Mouse (Mus musculus): ENCODE measurements around the gene Scp2. TPM values are rescaled to one million over a fixed set of nuclear protein-coding genes. Genes with fewer than 3 reads are reported as not detected.

Scp2 gene
- total RNA-seq, 1 experiment from 2014 or later, result 213 TPM

- no peak for ATAC-seq (replicated peaks in 1 of 2; ENCODE audit: insufficient read depth in 1 of 2, low FRiP score in 2 of 2, low TSS enrichment in 1 of 2, low read depth in 1 of 2, poor library complexity in 2 of 2, severe bottlenecking in 2 of 2)
Observed at GRCm38 (mm10) chr4:108015067-108015765, 129.6 kb downstream of the Scp2 start.

GRCm38 (mm10) chr4:108014466-108014865, 130.3 kb downstream of the Scp2 start:
- no peak for ATAC-seq (replicated peaks in 1 of 2; ENCODE audit: insufficient read depth in 1 of 2, low FRiP score in 2 of 2, low TSS enrichment in 1 of 2, low read depth in 1 of 2, poor library complexity in 2 of 2, severe bottlenecking in 2 of 2)

GRCm38 (mm10) chr4:108008541-108008940, 136.3 kb downstream of the Scp2 start:
- ATAC-seq (replicated peaks in 1 of 2; ENCODE audit: insufficient read depth in 1 of 2, low FRiP score in 2 of 2, low TSS enrichment in 1 of 2, low read depth in 1 of 2, poor library complexity in 2 of 2, severe bottlenecking in 2 of 2), result no peak

GRCm38 (mm10) chr4:108007532-108008103, 137.2 kb downstream of the Scp2 start:
- no peak for ATAC-seq (replicated peaks in 1 of 2; ENCODE audit: insufficient read depth in 1 of 2, low FRiP score in 2 of 2, low TSS enrichment in 1 of 2, low read depth in 1 of 2, poor library complexity in 2 of 2, severe bottlenecking in 2 of 2)

- no peak for ATAC-seq (replicated peaks in 1 of 2; ENCODE audit: insufficient read depth in 1 of 2, low FRiP score in 2 of 2, low TSS enrichment in 1 of 2, low read depth in 1 of 2, poor library complexity in 2 of 2, severe bottlenecking in 2 of 2)
Observed at GRCm38 (mm10) chr4:108005328-108005727, 139.5 kb downstream of the Scp2 start.

GRCm38 (mm10) chr4:107999380-107999779, 145.4 kb downstream of the Scp2 start:
- no peak for ATAC-seq (replicated peaks in 1 of 2; ENCODE audit: insufficient read depth in 1 of 2, low FRiP score in 2 of 2, low TSS enrichment in 1 of 2, low read depth in 1 of 2, poor library complexity in 2 of 2, severe bottlenecking in 2 of 2)

- no peak for ATAC-seq (replicated peaks in 1 of 2; ENCODE audit: insufficient read depth in 1 of 2, low FRiP score in 2 of 2, low TSS enrichment in 1 of 2, low read depth in 1 of 2, poor library complexity in 2 of 2, severe bottlenecking in 2 of 2)
Observed at GRCm38 (mm10) chr4:107998641-107999332, 146.0 kb downstream of the Scp2 start.

- no peak for ATAC-seq (replicated peaks in 1 of 2; ENCODE audit: insufficient read depth in 1 of 2, low FRiP score in 2 of 2, low TSS enrichment in 1 of 2, low read depth in 1 of 2, poor library complexity in 2 of 2, severe bottlenecking in 2 of 2)
Observed at GRCm38 (mm10) chr4:107996418-107996986, 148.3 kb downstream of the Scp2 start.

GRCm38 (mm10) chr4:107995727-107996126, 149.1 kb downstream of the Scp2 start:
- ATAC-seq (replicated peaks in 1 of 2; ENCODE audit: insufficient read depth in 1 of 2, low FRiP score in 2 of 2, low TSS enrichment in 1 of 2, low read depth in 1 of 2, poor library complexity in 2 of 2, severe bottlenecking in 2 of 2), result no peak

GRCm38 (mm10) chr4:107995011-107995410, 149.8 kb downstream of the Scp2 start:
- no peak for ATAC-seq (replicated peaks in 1 of 2; ENCODE audit: insufficient read depth in 1 of 2, low FRiP score in 2 of 2, low TSS enrichment in 1 of 2, low read depth in 1 of 2, poor library complexity in 2 of 2, severe bottlenecking in 2 of 2)

Other genes with a start within 250 kb of the Scp2 start
- gene Cpt2, start 221.4 kb downstream of the Scp2 start, total RNA-seq (2017), result 24.1 and 24.6 TPM in 2 replicates
- not detected in 2 replicates for gene Slc1a7, start 176.7 kb downstream of the Scp2 start, total RNA-seq (2017)
- not detected in 2 replicates for gene Podn, start 48.6 kb downstream of the Scp2 start, total RNA-seq (2017)
- 0.31 and 0.55 TPM in 2 replicates for gene Echdc2, start 20.4 kb upstream of the Scp2 start, total RNA-seq (2017)
- not detected in 2 replicates for gene Zyg11a, start 73.0 kb upstream of the Scp2 start, total RNA-seq (2017)
- gene Zyg11b, start 156.1 kb upstream of the Scp2 start, total RNA-seq (2017), result 32.3 TPM in 2 replicates
- 8.2 and 13.3 TPM in 2 replicates for gene Coa7, start 183.1 kb upstream of the Scp2 start, total RNA-seq (2017)
- not detected in 2 replicates for gene Shisal2a, start 238.4 kb upstream of the Scp2 start, total RNA-seq (2017)

All from hematopoietic stem cell, adult 5-6 weeks (primary cell).